Mouse (Mus musculus) bone marrow, adult 2 months (tissue): ENCODE data around the gene Yeats2. TPM values are rescaled to one million over a fixed set of nuclear protein-coding genes. Genes with fewer than 3 reads are reported as not detected.

Experiments used
- H3K27ac ChIP-seq: fragments of 200-500 bp; 2 replicates; pipeline ENCODE4 v1.5.1; 2012; ENCODE audit warnings: low read depth, mild to moderate bottlenecking, control low read depth, inconsistent platforms, low read length; ENCODE audit not compliant: control insufficient read depth, poor library complexity, insufficient read depth
- H3K4me1 ChIP-seq: fragments of 200-500 bp; 2 replicates; pipeline ENCODE4 v1.6.1; 2011; ENCODE audit warnings: low read length; ENCODE audit not compliant: control insufficient read depth, insufficient read depth
- H3K4me3 ChIP-seq: fragments of 200-500 bp; replicated peaks from 2 replicates; pipeline ENCODE3; 2011; ENCODE audit warnings: mild to moderate bottlenecking, low read depth, low read length, control low read depth; ENCODE audit not compliant: control insufficient read depth
- CTCF ChIP-seq: fragments of 200-500 bp; IDR thresholded peaks from 2 replicates; pipeline ENCODE4 v1.5.1; 2011; ENCODE audit warnings: low read length, control low read depth; ENCODE audit not compliant: control insufficient read depth, insufficient read depth
- POLR2A ChIP-seq: fragments of 200-500 bp; IDR thresholded peaks from 2 replicates; pipeline ENCODE4 v1.6.1; 2011; ENCODE audit warnings: low read depth, mild to moderate bottlenecking, control low read depth, low read length, borderline replicate concordance; ENCODE audit not compliant: control insufficient read depth
- WGBS: fragments of 180-500 bp; shearing (Covaris S2); methylation state at CpG from one replicate; pipeline ENCODE4 v1.1.7; 2018; 5-methylcytosine and 5-hydroxymethylcytosine counted together
- polyA plus RNA-seq: library from polyadenylated mRNA; stranded (reverse); fragments of >200 nt; gene quantifications from 2 replicates; pipeline ENCODE4 v1.2.4, GENCODE M21; 2011; ENCODE audit warnings: low replicate concordance; ENCODE audit not compliant: missing spikeins, insufficient read depth, insufficient read length

Gene Yeats2
- polyA plus RNA-seq, 1 experiment = 17.7 TPM

DNA sequence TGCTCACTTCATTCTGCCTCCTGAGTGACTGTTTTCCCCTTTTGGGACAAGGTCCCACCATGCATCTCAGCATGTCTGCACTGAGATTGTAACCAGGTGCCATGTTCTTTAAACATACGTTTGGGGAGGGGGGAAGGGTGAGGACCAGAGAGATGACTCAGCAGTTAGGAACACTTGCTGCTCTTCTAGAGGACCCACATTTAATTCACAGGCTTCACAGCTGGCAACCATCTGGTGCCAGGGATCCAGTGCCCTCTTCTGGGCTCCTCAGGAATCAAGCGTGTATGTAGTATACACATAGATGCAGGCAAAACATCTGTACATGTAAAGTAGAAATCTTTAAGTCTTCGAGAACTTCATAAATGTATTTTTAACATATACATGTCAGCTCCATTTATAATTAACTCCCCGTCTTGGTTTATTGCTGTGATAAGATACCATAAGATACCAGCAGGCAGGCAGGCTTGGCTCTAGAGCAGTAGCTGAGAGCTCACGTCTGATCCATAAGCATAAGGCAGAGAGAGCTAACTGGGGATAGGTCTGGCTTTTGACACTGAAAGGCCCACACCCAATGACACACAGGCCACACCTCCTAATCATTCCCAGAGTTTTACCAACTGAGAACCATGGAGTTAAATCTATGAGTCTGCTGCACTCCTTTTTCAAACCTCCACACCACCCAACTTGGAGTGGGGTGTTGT lies 58.8 kb downstream of the Yeats2 start:
- H3K27ac ChIP-seq = no peak overlapping the region
- no peak overlapping the region for H3K4me3 ChIP-seq
- no peaks in the 10 kb centered on the region for H3K4me1 ChIP-seq
- TF ChIP-seq POLR2A (no peak), CTCF (no peak)
- 74% methylated on average over 5 of the region's 5 CpGs for WGBS

DNA sequence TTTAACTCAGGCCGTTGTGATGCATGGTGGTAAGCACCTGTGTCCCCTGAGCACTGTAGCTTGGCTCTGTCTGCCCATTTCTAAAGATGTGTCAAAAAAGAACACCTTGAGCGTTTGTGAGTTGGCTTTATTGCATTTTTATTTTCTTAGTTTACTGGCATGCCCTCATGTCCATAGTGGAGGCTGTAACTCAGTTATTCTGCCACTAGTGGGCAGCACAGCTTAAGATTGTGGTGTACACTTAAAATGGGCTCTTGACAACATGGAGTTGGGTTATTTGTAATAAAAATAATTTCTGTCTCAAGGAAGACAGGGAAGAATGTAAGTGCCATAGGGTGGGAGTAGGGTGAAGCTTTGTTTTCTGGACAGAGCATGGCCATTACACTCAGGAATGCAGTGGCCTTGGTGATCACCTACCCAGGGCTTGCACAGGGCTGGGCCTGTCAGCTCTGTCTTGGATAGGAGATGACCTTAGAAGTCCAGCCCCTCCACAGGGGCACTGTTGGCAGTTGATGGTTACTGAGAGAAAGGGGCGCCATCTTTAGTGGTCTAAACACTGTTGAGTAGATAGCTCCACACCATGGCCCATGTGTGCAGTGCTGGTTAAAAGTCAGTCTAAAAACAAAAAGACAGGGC lies 72.8 kb downstream of the Yeats2 start:
- TF ChIP-seq POLR2A (no peak), CTCF (no peak)
- Histone ChIP-seq H3K4me1 (no peaks in the 10 kb centered on the region), H3K27ac (no peak overlapping the region), H3K4me3 (no peak overlapping the region)
- 74% methylated on average over 3 of the region's 3 CpGs for WGBS

GRCm38 (mm10) chr16:20222726-20223125 lies 81.9 kb downstream of the Yeats2 start:
- 92% methylated on average over 6 of the region's 6 CpGs for WGBS
- H3K4me3 ChIP-seq = no peak overlapping the region
- no peak overlapping the region for H3K27ac ChIP-seq
- H3K4me1 ChIP-seq = no peaks in the 10 kb centered on the region
- TF ChIP-seq CTCF (no peak), POLR2A (no peak)

- no peaks in the 10 kb centered on the region for H3K4me1 ChIP-seq
- H3K27ac ChIP-seq = no peak overlapping the region
- TF ChIP-seq CTCF (no peak), POLR2A (no peak)
- WGBS = 87% methylated on average over 4 of the region's 4 CpGs
- no peak overlapping the region for H3K4me3 ChIP-seq
Measured at GRCm38 (mm10) chr16:20226676-20227075, 85.8 kb downstream of the Yeats2 start.

- no peak for TF ChIP-seq POLR2A
- TF ChIP-seq CTCF = no peak
- 71% methylated on average over 6 of the region's 6 CpGs for WGBS
- Histone ChIP-seq H3K4me1 (no peaks in the 10 kb centered on the region), H3K4me3 (no peak overlapping the region), H3K27ac (no peak overlapping the region)
Measured at GRCm38 (mm10) chr16:20227504-20227903, 86.6 kb downstream of the Yeats2 start.

GRCm38 (mm10) chr16:20228167-20228566 lies 87.3 kb downstream of the Yeats2 start:
- WGBS = 85% methylated on average over 5 of the region's 5 CpGs
- no peak overlapping the region for H3K27ac ChIP-seq
- TF ChIP-seq POLR2A (no peak), CTCF (no peak)
- H3K4me3 ChIP-seq = no peak overlapping the region
- no peaks in the 10 kb centered on the region for H3K4me1 ChIP-seq

DNA sequence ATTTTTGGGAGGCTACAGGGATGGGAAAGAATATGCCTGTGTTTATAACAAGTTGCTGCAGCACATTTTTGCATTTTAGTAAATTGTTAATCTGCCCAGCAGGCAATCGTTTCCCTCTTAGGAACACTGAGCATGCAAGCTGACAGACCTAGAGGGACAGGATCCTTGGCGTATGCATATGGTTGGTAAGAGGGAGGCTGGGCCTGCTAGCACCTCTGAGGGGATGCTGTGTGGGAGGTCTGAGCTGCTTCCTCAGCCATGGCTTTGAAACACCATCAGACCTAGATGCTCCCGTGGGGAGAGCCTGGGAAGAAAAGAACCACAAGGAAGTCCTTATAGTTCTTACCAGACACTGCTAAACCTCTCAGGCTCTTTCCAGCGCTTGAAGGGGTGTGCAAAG lies 93.5 kb downstream of the Yeats2 start:
- WGBS = 67% methylated on average over 4 of the region's 4 CpGs
- Histone ChIP-seq H3K4me1 (no peaks in the 10 kb centered on the region), H3K4me3 (no peak overlapping the region), H3K27ac (no peak overlapping the region)
- TF ChIP-seq POLR2A = no peak
- TF ChIP-seq CTCF = no peak

DNA sequence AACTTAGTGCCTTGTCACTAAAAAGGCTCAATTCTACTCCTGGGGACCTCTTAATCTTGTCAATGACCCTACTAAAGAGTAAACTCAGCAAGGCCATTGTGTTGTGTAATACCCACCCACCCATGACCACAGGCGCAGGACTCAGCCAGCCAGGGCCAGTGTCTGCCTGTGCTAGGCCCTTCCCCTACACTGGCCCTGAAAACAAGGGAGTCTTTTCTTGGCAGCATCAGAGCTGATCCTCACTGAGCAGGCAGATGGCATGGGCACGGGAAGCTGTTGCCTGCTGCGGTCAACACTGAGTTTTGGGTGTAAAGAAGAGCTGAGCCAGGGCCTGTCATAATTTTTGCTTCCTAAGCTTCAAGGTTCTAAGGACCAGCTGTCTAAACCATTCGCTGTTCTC lies 96.6 kb downstream of the Yeats2 start:
- no peak for TF ChIP-seq CTCF
- TF ChIP-seq POLR2A = no peak
- H3K4me3 ChIP-seq = no peak overlapping the region
- no peaks in the 10 kb centered on the region; the same call in 1 of the 2 replicates for H3K4me1 ChIP-seq
- WGBS = 68% methylated on average over 4 of the region's 4 CpGs
- H3K27ac ChIP-seq = no peak overlapping the region

GRCm38 (mm10) chr16:20238646-20239045 lies 97.8 kb downstream of the Yeats2 start:
- no peak overlapping the region for H3K27ac ChIP-seq
- no peaks in the 10 kb centered on the region; the same call in 1 of the 2 replicates for H3K4me1 ChIP-seq
- WGBS = 89% methylated on average over 4 of the region's 4 CpGs
- no peak for TF ChIP-seq POLR2A
- TF ChIP-seq CTCF = no peak
- no peak overlapping the region for H3K4me3 ChIP-seq
